Mouse (Mus musculus) spleen, postnatal 36 days (tissue): ENCODE data around the gene Cxcr4.

ENCODE experiments used
- DNase-seq, 2 experiments: peaks; one replicate each; pipeline ENCODE4 v3.0.0; 2022; ENCODE audit warnings: low spot score in 2 of 2, mixed read lengths in 1 of 2

Cxcr4 gene

GRCm38 (mm10) chr1:128592211-128592741, at the start of gene Cxcr4:
Cxcr4 (minus strand) TSS chr1:128592293.
- peak; percentile 94 for DNase-seq

GRCm38 (mm10) chr1:128639707-128640107, 47.6 kb upstream of the Cxcr4 start:
- DNase-seq = no peak

- no peak for DNase-seq
These were observed 45.2 kb upstream of the Cxcr4 start for GRCm38 (mm10) chr1:128637230-128637740.

- DNase-seq = peak in 1 of 2 experiments; percentile 27
These were observed 44.5 kb upstream of the Cxcr4 start for GRCm38 (mm10) chr1:128636258-128637229.

- no peak for DNase-seq
These were observed 41.8 kb upstream of the Cxcr4 start for GRCm38 (mm10) chr1:128633711-128634379.

- DNase-seq = no peak
These were observed 40.4 kb upstream of the Cxcr4 start for GRCm38 (mm10) chr1:128632522-128632921.

GRCm38 (mm10) chr1:128626144-128626678, 34.1 kb upstream of the Cxcr4 start:
- no peak for DNase-seq

GRCm38 (mm10) chr1:128623594-128623887, 31.4 kb upstream of the Cxcr4 start:
- no peak for DNase-seq

- DNase-seq = no peak
These were observed 30.9 kb upstream of the Cxcr4 start for GRCm38 (mm10) chr1:128622867-128623593.

- DNase-seq = peak; percentile 31 to 52
These were observed 25.7 kb upstream of the Cxcr4 start for GRCm38 (mm10) chr1:128617654-128618310.

GRCm38 (mm10) chr1:128616586-128616985, 24.5 kb upstream of the Cxcr4 start:
- DNase-seq = no peak

- peak; percentile 69 to 70 for DNase-seq
These were observed 23.3 kb upstream of the Cxcr4 start for GRCm38 (mm10) chr1:128615459-128615806.

- DNase-seq = peak; percentile 90 to 91
These were observed 22.8 kb upstream of the Cxcr4 start for GRCm38 (mm10) chr1:128614653-128615458.

- peak; percentile 91 to 92 for DNase-seq
These were observed 16.0 kb upstream of the Cxcr4 start for GRCm38 (mm10) chr1:128608119-128608518.

- DNase-seq = no peak
These were observed 15.3 kb upstream of the Cxcr4 start for GRCm38 (mm10) chr1:128607423-128607822.

GRCm38 (mm10) chr1:128605794-128606193, 13.7 kb upstream of the Cxcr4 start:
- peak; percentile 56 to 68 for DNase-seq

GRCm38 (mm10) chr1:128602688-128603385, 10.7 kb upstream of the Cxcr4 start:
- peak; percentile 43 to 59 for DNase-seq

GRCm38 (mm10) chr1:128602018-128602687, 10.1 kb upstream of the Cxcr4 start:
- DNase-seq = peak; percentile 46 to 47

- DNase-seq = peak; percentile 68 to 77
These were observed 9.2 kb upstream of the Cxcr4 start for GRCm38 (mm10) chr1:128601307-128601706.
